Mouse (Mus musculus): ENCODE measurements at regions not wholly inside any gene's neighbourhood (a gene's known extent, or its start where the extent isn't known, plus 50 kb on each side); places are given as distances from the start of the nearest gene placed in this dataset.

DNA sequence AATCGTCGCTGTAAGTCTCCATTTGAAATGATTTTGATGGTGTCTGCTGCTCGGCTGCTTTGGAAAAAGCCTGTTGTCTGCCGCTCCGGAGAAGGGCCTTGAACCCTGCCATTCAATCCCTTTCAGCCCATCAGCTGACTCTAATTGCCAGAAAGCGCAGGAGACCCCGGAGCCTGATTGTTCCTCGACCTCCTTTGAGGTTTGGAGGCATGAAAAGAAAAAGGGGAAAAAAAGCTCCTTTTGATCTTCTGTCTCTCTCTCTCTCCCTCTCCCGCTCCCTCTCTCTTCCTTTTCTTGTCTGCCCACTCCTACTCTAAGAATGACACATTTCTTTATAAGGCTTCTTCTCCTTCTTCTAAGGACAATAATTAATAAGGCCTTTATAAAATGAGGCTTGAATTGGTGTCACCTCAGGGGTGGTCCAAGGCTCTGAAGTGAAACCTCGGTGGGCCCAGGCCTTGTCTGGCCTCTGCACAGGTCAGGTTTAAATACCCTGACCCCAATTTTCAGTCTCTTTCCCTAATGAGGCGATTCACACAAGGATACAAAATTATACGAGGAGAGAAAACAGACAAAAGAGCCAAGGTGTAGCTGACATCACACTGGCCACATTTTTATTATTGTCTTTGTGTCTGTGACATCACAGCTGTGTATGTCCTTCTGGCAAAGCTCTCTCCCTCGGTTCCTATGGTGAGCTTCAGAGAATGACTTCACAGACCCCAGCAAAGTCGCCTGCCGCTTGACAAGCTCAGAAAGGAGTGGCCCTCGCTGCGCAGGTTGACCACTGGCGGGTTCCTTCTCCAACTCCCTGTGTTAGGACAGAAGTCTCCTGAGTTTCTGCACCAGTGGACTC, 787.4 kb downstream of the Nr2f2 start:
- TF ChIP-seq POLR2A (IDR thresholded peaks at IDR 0.05; ENCODE audit: borderline replicate concordance, extremely low read depth, insufficient read depth, insufficient read length, poor library complexity, severe bottlenecking) (no peak), CTCF (IDR thresholded peaks at IDR 0.05; ENCODE audit: borderline replicate concordance, extremely low read depth, insufficient read depth, insufficient read length) (no peak)
